Mouse (Mus musculus) hindbrain, embryonic 11.5 days (tissue): ENCODE results near the gene Rsrp1. TPM values are rescaled to one million over a fixed set of nuclear protein-coding genes. Genes with fewer than 3 reads are reported as not detected.

Experiments used
- ATAC-seq: fragments of 200-750 bp; cut with Nextera tagmentation; 2 replicates; pipeline ENCODE4 v1.8.0; 2017; ENCODE audit warnings: mild to moderate bottlenecking, moderate TSS enrichment, moderate library complexity; ENCODE audit not compliant: low FRiP score
- DNase-seq: peaks from one replicate; pipeline ENCODE4 v3.0.0-alpha.2; 2015; ENCODE audit warnings: low spot score
- H3K27ac ChIP-seq: fragments of 300-500 bp; sonication (generic); 2 replicates; pipeline ENCODE4 v1.5.1; 2014; ENCODE audit warnings: mild to moderate bottlenecking, low read depth, low read length
- H3K27me3 ChIP-seq: fragments of 300-500 bp; sonication (generic); 2 replicates; pipeline ENCODE4 v1.6.1; 2014; ENCODE audit warnings: mild to moderate bottlenecking, low read length, moderate library complexity, mixed read lengths; ENCODE audit not compliant: control insufficient read depth, insufficient read depth
- H3K36me3 ChIP-seq: fragments of 300-500 bp; sonication (generic); 2 replicates; pipeline ENCODE4 v1.6.1; 2014; ENCODE audit warnings: mild to moderate bottlenecking, low read length, moderate library complexity, mixed read lengths; ENCODE audit not compliant: control insufficient read depth, insufficient read depth
- H3K4me1 ChIP-seq: fragments of 300-500 bp; sonication (generic); replicated peaks from 2 replicates; pipeline ENCODE4 v1.6.1; 2014; ENCODE audit warnings: low read length, mixed read lengths; ENCODE audit not compliant: control insufficient read depth, insufficient read depth
- H3K4me2 ChIP-seq: fragments of 300-500 bp; sonication (generic); replicated peaks from 2 replicates; pipeline ENCODE4 v1.6.1; 2014; ENCODE audit warnings: mild to moderate bottlenecking, low read depth, low read length
- H3K4me3 ChIP-seq: fragments of 300-500 bp; sonication (generic); 2 replicates; pipeline ENCODE4 v1.5.1; 2014; ENCODE audit warnings: low read depth, low read length
- H3K9ac ChIP-seq: fragments of 300-500 bp; sonication (generic); 2 replicates; pipeline ENCODE4 v1.6.1; 2014; ENCODE audit warnings: low read depth, low read length
- H3K9me3 ChIP-seq: fragments of 300-500 bp; sonication (generic); 2 replicates; pipeline ENCODE4 v1.6.1; 2016; ENCODE audit warnings: low read length; ENCODE audit not compliant: control insufficient read depth
- WGBS: fragments of 180-500 bp; shearing (Covaris S2); extraction: QIAGEN DNeasy Blood & Tissue Kit; methylation state at CpG from one replicate; pipeline ENCODE4 v1.1.7; 2014; 5-methylcytosine and 5-hydroxymethylcytosine counted together
- polyA plus RNA-seq: library from polyadenylated mRNA; unstranded; fragments of >200 nt; fragmentation: Nextera tagmentation; extraction: Ambion mirVana; gene quantifications from 2 replicates; pipeline ENCODE4 v1.2.1, GENCODE M21; 2014

The Rsrp1 gene
- polyA plus RNA-seq, 1 experiment from 2014 or later = 434 TPM

DNA sequence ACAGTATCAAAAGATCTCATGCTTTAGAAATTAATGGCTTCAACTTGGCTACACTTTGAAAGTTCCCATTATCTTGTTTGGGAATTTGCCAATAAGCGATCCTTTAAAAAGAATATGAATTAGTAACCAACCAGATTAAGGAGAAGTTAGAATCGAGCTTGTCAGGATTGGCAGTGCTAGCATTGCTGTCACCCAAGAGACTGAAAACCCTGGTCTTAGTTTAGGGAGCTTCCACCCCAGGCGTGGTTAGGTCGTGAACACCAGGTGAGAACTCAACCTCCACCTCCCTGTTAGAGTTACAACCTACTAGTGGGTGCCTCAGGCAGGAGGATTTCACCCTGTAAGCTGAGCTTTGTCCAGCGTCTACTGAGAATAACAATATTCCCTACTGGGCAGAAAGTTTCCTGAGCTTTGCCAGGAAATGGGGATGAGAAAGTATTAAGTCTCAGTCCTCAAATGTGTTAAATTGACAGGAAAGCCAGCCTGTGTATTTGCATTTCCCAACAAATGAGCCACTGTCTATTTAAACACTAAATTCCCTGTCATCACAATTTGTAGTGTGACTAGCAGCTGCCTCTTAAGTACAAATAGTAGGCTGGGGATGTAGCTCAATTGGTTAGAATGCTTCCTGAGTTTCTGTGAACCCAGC, 4.5 kb downstream of the Rsrp1 start:
- DNase-seq = no peak
- Histone ChIP-seq H3K36me3 (peaks cover 4% of the 10 kb centered on the region; the same call in 1 of the 2 replicates), H3K4me3 (no peak overlapping the region), H3K9ac (no peak overlapping the region), H3K27me3 (no peaks in the 10 kb centered on the region), H3K9me3 (no peaks in the 10 kb centered on the region), H3K4me1 (peaks cover 4% of the 10 kb centered on the region; the same call in 1 of the 2 replicates), H3K4me2 (no peak overlapping the region), H3K27ac (no peak overlapping the region)
- WGBS = 77% methylated on average over 5 of the region's 5 CpGs
- no peak for ATAC-seq

DNA sequence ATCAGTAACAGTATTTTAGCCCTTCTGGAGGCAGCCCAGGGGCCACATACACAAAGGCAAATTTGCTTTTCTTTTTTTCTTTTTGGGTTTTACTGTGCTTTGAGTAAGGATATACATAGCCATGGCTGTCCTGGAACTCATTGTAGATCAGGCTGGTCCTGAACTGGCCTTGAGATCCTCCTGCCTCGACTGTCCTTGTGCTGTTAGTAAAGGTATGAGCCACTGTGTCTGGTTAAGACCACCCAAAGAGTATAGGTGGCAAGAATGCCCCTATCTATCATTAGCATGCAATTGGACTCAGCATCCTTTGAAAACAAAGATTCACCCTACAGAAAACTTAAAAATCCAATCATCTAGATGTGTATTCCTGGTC, 5.1 kb downstream of the Rsrp1 start:
- DNase-seq (no peak), ATAC-seq (no peak)
- WGBS = 93% methylated on average over 1 of the region's 1 CpGs
- Histone ChIP-seq H3K9ac (no peak overlapping the region), H3K36me3 (peaks cover 4% of the 10 kb centered on the region; the same call in 1 of the 2 replicates), H3K27ac (no peak overlapping the region), H3K4me1 (peaks cover 4% of the 10 kb centered on the region; the same call in 1 of the 2 replicates), H3K27me3 (no peaks in the 10 kb centered on the region), H3K9me3 (no peaks in the 10 kb centered on the region), H3K4me2 (no peak overlapping the region), H3K4me3 (no peak overlapping the region)

- H3K27ac ChIP-seq = no peak overlapping the region
- no peak overlapping the region for H3K4me3 ChIP-seq
- no peaks in the 10 kb centered on the region for H3K9me3 ChIP-seq
- no peaks in the 10 kb centered on the region for H3K27me3 ChIP-seq
- H3K4me2 ChIP-seq = no peak overlapping the region
- H3K9ac ChIP-seq = no peak overlapping the region
- H3K36me3 ChIP-seq = peaks cover 7% of the 10 kb centered on the region
- H3K4me1 ChIP-seq = peaks cover 4% of the 10 kb centered on the region; the same call in 1 of the 2 replicates
- DNase-seq (no peak), ATAC-seq (no peak)
- WGBS = 89% methylated on average over 4 of the region's 4 CpGs
These were observed 6.1 kb downstream of the Rsrp1 start for GRCm38 (mm10) chr4:134929536-134929935.

GRCm38 (mm10) chr4:134930190-134930589, 6.8 kb downstream of the Rsrp1 start:
- Histone ChIP-seq H3K4me1 (peaks cover 4% of the 10 kb centered on the region; the same call in 1 of the 2 replicates), H3K9me3 (no peaks in the 10 kb centered on the region), H3K27me3 (no peaks in the 10 kb centered on the region), H3K4me3 (peak overlapping the region; percentile 97), H3K36me3 (peaks cover 7% of the 10 kb centered on the region), H3K4me2 (peak overlapping the region; percentile 45), H3K9ac (peak overlapping the region; percentile 5; the same call in 1 of the 2 replicates), H3K27ac (no peak overlapping the region)
- ATAC-seq (no peak), DNase-seq (no peak)
- WGBS = 31% methylated on average over 9 of the region's 9 CpGs

DNA sequence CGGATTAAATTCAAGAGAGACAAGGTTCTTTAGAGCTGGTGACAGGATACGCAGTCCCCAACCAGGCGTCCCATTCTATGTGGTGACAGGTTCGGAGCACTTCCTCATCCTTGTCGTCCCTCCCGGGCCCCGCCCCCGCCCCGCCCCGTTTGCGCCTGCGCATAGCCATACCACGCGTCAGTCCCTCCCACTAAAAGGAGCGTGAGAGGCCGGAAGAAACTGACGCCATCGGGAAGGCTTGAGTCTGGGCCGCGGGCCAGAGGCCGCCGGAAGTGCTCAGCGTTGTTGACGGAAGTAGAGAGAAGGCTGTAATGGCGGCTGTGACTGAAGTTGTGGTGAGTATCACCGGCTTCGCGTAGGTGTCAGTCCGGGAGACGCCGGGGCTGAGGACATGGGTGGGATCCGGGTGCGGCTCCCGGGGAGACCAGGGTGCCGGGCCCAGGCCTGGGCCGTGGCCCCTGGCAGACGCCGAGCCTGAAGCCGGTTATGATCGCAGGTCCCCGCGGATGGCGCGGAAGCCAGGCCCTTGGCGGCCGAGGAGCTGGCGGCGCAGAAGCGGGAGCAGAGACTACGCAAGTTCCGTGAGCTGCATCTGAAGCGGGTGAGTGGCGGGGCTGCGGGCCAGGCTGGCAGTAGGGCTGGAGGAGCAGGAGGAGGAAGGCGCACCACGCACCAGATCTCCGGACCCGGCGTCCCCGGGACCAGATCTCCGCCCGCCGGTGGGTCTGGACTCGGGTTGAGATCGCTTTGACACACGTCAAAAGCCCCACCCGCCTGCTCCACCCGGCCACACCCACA, 7.5 kb downstream of the Rsrp1 start, which contains the start of gene Syf2:
Syf2 (plus strand) TSS at position 215 of the 798 bp plus-strand sequence.
- under 1% methylated on average over 68 of the region's 68 CpGs for WGBS
- DNase-seq = peak; percentile 96
- Histone ChIP-seq H3K4me3 (peak within 1 kb of the TSS; percentile 97), H3K9ac (peak within 1 kb of the TSS; percentile 79), H3K4me1 (peaks cover 3% of the 10 kb centered on the region; the same call in 1 of the 2 replicates), H3K27me3 (no peaks in the 10 kb centered on the region), H3K27ac (peak within 1 kb of the TSS; percentile 51; the same call in 1 of the 2 replicates), H3K4me2 (peak within 1 kb of the TSS; percentile 83), H3K9me3 (no peaks in the 10 kb centered on the region), H3K36me3 (peaks cover 6% of the 10 kb centered on the region)
- ATAC-seq = peak; percentile 95

GRCm38 (mm10) chr4:134937240-134938176, 14.1 kb downstream of the Rsrp1 start:
- ATAC-seq (no peak), DNase-seq (peak; percentile 30)

DNA sequence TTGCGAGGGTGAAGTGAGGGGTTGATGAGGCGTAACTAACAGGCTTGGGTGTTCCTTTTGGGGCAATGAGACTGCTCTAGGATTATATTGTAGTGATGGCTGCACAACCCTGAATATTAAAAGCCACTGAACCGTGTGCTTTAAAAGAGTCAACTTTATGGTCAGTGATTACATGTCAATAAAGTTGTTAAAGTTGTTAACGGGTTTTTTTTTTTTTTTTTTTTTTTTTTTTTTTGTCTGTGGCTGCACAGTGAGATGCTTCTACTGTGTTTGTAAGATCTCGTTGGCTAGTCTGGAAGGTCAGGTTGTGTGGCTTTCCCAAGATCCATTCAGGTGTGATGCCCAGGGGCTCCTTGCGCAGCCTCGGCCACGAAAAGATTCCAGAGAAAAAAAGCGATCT, 16.5 kb downstream of the Rsrp1 start:
- H3K4me1 ChIP-seq = no peaks in the 10 kb centered on the region
- WGBS = 60% methylated on average over 9 of the region's 9 CpGs
- DNase-seq (no peak), ATAC-seq (no peak)
- H3K36me3 ChIP-seq = peaks cover 3% of the 10 kb centered on the region; the same call in 1 of the 2 replicates
- no peak overlapping the region for H3K9ac ChIP-seq
- H3K9me3 ChIP-seq = no peaks in the 10 kb centered on the region
- H3K27ac ChIP-seq = no peak overlapping the region
- H3K4me2 ChIP-seq = no peak overlapping the region
- H3K4me3 ChIP-seq = no peak overlapping the region
- H3K27me3 ChIP-seq = peaks cover under 1% of the 10 kb centered on the region

More at GRCm38 (mm10) chr4:134937240-134938176, 14.1 kb downstream of the Rsrp1 start:
- H3K9ac ChIP-seq = no peak overlapping the region
- no peak overlapping the region for H3K4me2 ChIP-seq
- no peaks in the 10 kb centered on the region for H3K27me3 ChIP-seq
- H3K36me3 ChIP-seq = peaks cover 6% of the 10 kb centered on the region; the same call in 1 of the 2 replicates
- no peak overlapping the region for H3K27ac ChIP-seq
- no peaks in the 10 kb centered on the region for H3K4me1 ChIP-seq
- no peaks in the 10 kb centered on the region for H3K9me3 ChIP-seq
- WGBS = 76% methylated on average over 17 of the region's 17 CpGs
- no peak overlapping the region for H3K4me3 ChIP-seq
